Mouse (Mus musculus) neural tube, embryonic 11.5 days (tissue): ENCODE data around the gene Olfr1335. TPM values are rescaled to one million over a fixed set of nuclear protein-coding genes. Genes with fewer than 3 reads are reported as not detected.
"Not testable (repeated sequence)": the region's sequence is repeated elsewhere in the genome, so short reads cannot be mapped to it uniquely, and the experiment has no call there.

Experiments used
- ATAC-seq: fragments of 200-750 bp; cut with Nextera tagmentation; 2 replicates; pipeline ENCODE4 v1.8.0; 2017; ENCODE audit warnings: moderate number of reproducible peaks, mild to moderate bottlenecking, moderate TSS enrichment, moderate library complexity; ENCODE audit not compliant: insufficient read depth, low FRiP score, low TSS enrichment
- DNase-seq: peaks from one replicate; pipeline ENCODE4 v3.0.0-alpha.2; 2015; ENCODE audit warnings: low spot score
- H3K27ac ChIP-seq: fragments of 300-500 bp; sonication (generic); 2 replicates; pipeline ENCODE4 v1.5.1; 2014; ENCODE audit warnings: low read depth, mild to moderate bottlenecking, low read length
- H3K27me3 ChIP-seq: fragments of 300-500 bp; sonication (generic); 2 replicates; pipeline ENCODE4 v1.6.1; 2014; ENCODE audit warnings: mild to moderate bottlenecking, low read length, mixed read lengths; ENCODE audit not compliant: control insufficient read depth, insufficient read depth
- H3K36me3 ChIP-seq: fragments of 300-500 bp; sonication (generic); 2 replicates; pipeline ENCODE4 v1.6.1; 2014; ENCODE audit warnings: mild to moderate bottlenecking, low read length, moderate library complexity, mixed read lengths; ENCODE audit not compliant: control insufficient read depth, insufficient read depth
- H3K4me1 ChIP-seq: fragments of 300-500 bp; sonication (generic); 2 replicates; pipeline ENCODE4 v1.6.1; 2014; ENCODE audit warnings: low read length, mixed read lengths; ENCODE audit not compliant: control insufficient read depth, insufficient read depth
- H3K4me2 ChIP-seq: fragments of 300-500 bp; sonication (generic); 2 replicates; pipeline ENCODE4 v1.6.1; 2014; ENCODE audit warnings: low read depth, mild to moderate bottlenecking, moderate library complexity
- H3K4me3 ChIP-seq: fragments of 300-500 bp; sonication (generic); 2 replicates; pipeline ENCODE4 v1.5.1; 2014; ENCODE audit warnings: low read depth, low read length
- H3K9ac ChIP-seq: fragments of 300-500 bp; sonication (generic); 2 replicates; pipeline ENCODE4 v1.6.1; 2014; ENCODE audit warnings: mild to moderate bottlenecking, low read length
- H3K9me3 ChIP-seq: fragments of 300-500 bp; sonication (generic); 2 replicates; pipeline ENCODE4 v1.6.1; 2016; ENCODE audit warnings: low read length; ENCODE audit not compliant: control insufficient read depth
- WGBS: fragments of 180-500 bp; shearing (Covaris S2); extraction: QIAGEN DNeasy Blood & Tissue Kit; methylation state at CpG from one replicate; pipeline ENCODE4 v1.1.7; 2014; 5-methylcytosine and 5-hydroxymethylcytosine counted together
- polyA plus RNA-seq: library from polyadenylated mRNA; unstranded; fragments of >200 nt; fragmentation: Nextera tagmentation; extraction: Ambion mirVana; gene quantifications from 2 replicates; pipeline ENCODE4 v1.2.1, GENCODE M21; 2014

Olfr1335 gene
- not detected in 2 replicates for polyA plus RNA-seq

GRCm38 (mm10) chr4:118809844-118810243, at the start of gene Olfr1335:
Gene Olfr1335 (minus strand): TSS chr4:118809944.
- DNase-seq (no peak), ATAC-seq (no peak)
- Histone ChIP-seq H3K9ac (no peak within 1 kb of the TSS), H3K4me3 (no peak within 1 kb of the TSS), H3K9me3 (no peaks in the 10 kb centered on the region), H3K4me2 (no peak within 1 kb of the TSS), H3K36me3 (no peaks in the 10 kb centered on the region), H3K4me1 (no peaks in the 10 kb centered on the region), H3K27me3 (no peaks in the 10 kb centered on the region), H3K27ac (no peak within 1 kb of the TSS)
- 93% methylated on average over 4 of the region's 4 CpGs for WGBS

- Histone ChIP-seq H3K4me2 (no peak within 1 kb of the TSS), H3K36me3 (no peaks in the 10 kb centered on the region), H3K4me3 (no peak within 1 kb of the TSS), H3K9ac (no peak within 1 kb of the TSS), H3K27ac (no peak within 1 kb of the TSS), H3K9me3 (no peaks in the 10 kb centered on the region), H3K4me1 (no peaks in the 10 kb centered on the region), H3K27me3 (no peaks in the 10 kb centered on the region)
- DNase-seq (no peak), ATAC-seq (no peak)
- WGBS, result 86% methylated on average over 1 of the region's 1 CpGs
Measured at GRCm38 (mm10) chr4:118836179-118836578, 26.4 kb upstream of the Olfr1335 start, which contains the start of gene Olfr1333. Gene Olfr1333 (minus strand): TSS chr4:118836279.

GRCm38 (mm10) chr4:118818921-118819320, 9.2 kb upstream of the Olfr1335 start:
- Histone ChIP-seq H3K4me1 (no peaks in the 10 kb centered on the region), H3K4me3 (no peak overlapping the region), H3K27ac (no peak overlapping the region), H3K36me3 (no peaks in the 10 kb centered on the region), H3K9me3 (no peaks in the 10 kb centered on the region), H3K9ac (no peak overlapping the region), H3K27me3 (no peaks in the 10 kb centered on the region), H3K4me2 (no peak overlapping the region)
- 96% methylated on average over 1 of the region's 1 CpGs for WGBS
- no peak for ATAC-seq
- DNase-seq, result no peak

- not testable (repeated sequence) for H3K4me3 ChIP-seq, H3K27me3 ChIP-seq, H3K9me3 ChIP-seq, H3K4me1 ChIP-seq, H3K4me2 ChIP-seq, H3K27ac ChIP-seq, DNase-seq, ATAC-seq, H3K9ac ChIP-seq, H3K36me3 ChIP-seq
Measured at GRCm38 (mm10) chr4:118792796-118793195, 16.9 kb downstream of the Olfr1335 start.

GRCm38 (mm10) chr4:118782486-118782885, 27.3 kb downstream of the Olfr1335 start, which contains the start of gene Olfr1337:
Gene Olfr1337 (minus strand): TSS chr4:118782586.
- H3K4me1 ChIP-seq, result no peaks in the 10 kb centered on the region
- no peak for DNase-seq
- no peaks in the 10 kb centered on the region for H3K27me3 ChIP-seq
- no peak for ATAC-seq
- H3K4me2 ChIP-seq, result no peak within 1 kb of the TSS
- no peak within 1 kb of the TSS for H3K9ac ChIP-seq
- H3K9me3 ChIP-seq, result no peaks in the 10 kb centered on the region
- 83% methylated on average over 2 of the region's 2 CpGs for WGBS
- no peaks in the 10 kb centered on the region for H3K36me3 ChIP-seq
- H3K4me3 ChIP-seq, result no peak within 1 kb of the TSS
- H3K27ac ChIP-seq, result no peak within 1 kb of the TSS

Other genes starting within 250 kb of the Olfr1335 start
- 0.47 and 0.48 TPM in 2 replicates for gene Cfap57, start 189.2 kb downstream of the Olfr1335 start, polyA plus RNA-seq
- gene Ebna1bp2, start 189.1 kb downstream of the Olfr1335 start, polyA plus RNA-seq, result 165 and 170 TPM in 2 replicates
- gene Olfr62, start 151.0 kb downstream of the Olfr1335 start, polyA plus RNA-seq, result not detected in 2 replicates
- not detected in 2 replicates for gene Olfr1342, start 117.2 kb downstream of the Olfr1335 start, polyA plus RNA-seq
- not detected in 2 replicates for gene Olfr1341, start 106.4 kb downstream of the Olfr1335 start, polyA plus RNA-seq
- gene Olfr1340, start 89.8 kb downstream of the Olfr1335 start, polyA plus RNA-seq, result not detected in 2 replicates
- gene Olfr1339, start 77.8 kb downstream of the Olfr1335 start, polyA plus RNA-seq, result not detected in 2 replicates
- gene Olfr1338, start 51.2 kb downstream of the Olfr1335 start, polyA plus RNA-seq, result not detected in 2 replicates
- gene Olfr1337, start 27.4 kb downstream of the Olfr1335 start, polyA plus RNA-seq, result not detected in 2 replicates
- not detected in 2 replicates for gene Olfr1333, start 26.3 kb upstream of the Olfr1335 start, polyA plus RNA-seq
- gene Olfr1331, start 54.7 kb upstream of the Olfr1335 start, polyA plus RNA-seq, result not detected in 2 replicates
- not detected in 2 replicates for gene Olfr1330, start 78.7 kb upstream of the Olfr1335 start, polyA plus RNA-seq
- gene Olfr1329, start 107.5 kb upstream of the Olfr1335 start, polyA plus RNA-seq, result not detected in 2 replicates
- not detected in 2 replicates for gene Olfr1328, start 128.7 kb upstream of the Olfr1335 start, polyA plus RNA-seq
- not detected in 2 replicates for gene Lao1, start 151.6 kb upstream of the Olfr1335 start, polyA plus RNA-seq